Mouse (Mus musculus): ENCODE data around the gene Fbxo42. TPM values are rescaled to one million over a fixed set of nuclear protein-coding genes. Genes with fewer than 3 reads are reported as not detected.

Gene Fbxo42
- polyA plus RNA-seq, 1 experiment from 2014 or later: 15.7 TPM

Other genes with a start within 250 kb of the Fbxo42 start
- gene Padi2, start 241.6 kb upstream of the Fbxo42 start, polyA plus RNA-seq (2014; fragmentation: Nextera tagmentation; extraction: Ambion mirVana): 0.89 and 1.2 TPM in 2 replicates
- gene Sdhb, start 186.7 kb upstream of the Fbxo42 start, polyA plus RNA-seq (2014; fragmentation: Nextera tagmentation; extraction: Ambion mirVana): 1,003 and 1,015 TPM in 2 replicates
- 24.7 and 27.2 TPM in 2 replicates for gene Atp13a2, start 161.0 kb upstream of the Fbxo42 start, polyA plus RNA-seq (2014; fragmentation: Nextera tagmentation; extraction: Ambion mirVana)
- gene Mfap2, start 137.5 kb upstream of the Fbxo42 start, polyA plus RNA-seq (2014; fragmentation: Nextera tagmentation; extraction: Ambion mirVana): 243 and 295 TPM in 2 replicates
- 3.3 and 4.4 TPM in 2 replicates for gene Crocc, start 87.4 kb upstream of the Fbxo42 start, polyA plus RNA-seq (2014; fragmentation: Nextera tagmentation; extraction: Ambion mirVana)
- 33.1 and 34.2 TPM in 2 replicates for gene Necap2, start 69.6 kb upstream of the Fbxo42 start, polyA plus RNA-seq (2014; fragmentation: Nextera tagmentation; extraction: Ambion mirVana)
- gene Spata21, start 59.6 kb upstream of the Fbxo42 start, polyA plus RNA-seq (2014; fragmentation: Nextera tagmentation; extraction: Ambion mirVana): not detected in 2 replicates
- gene Szrd1, start 8.1 kb upstream of the Fbxo42 start, polyA plus RNA-seq (2014; fragmentation: Nextera tagmentation; extraction: Ambion mirVana): 20.8 and 24.0 TPM in 2 replicates
- 1.5 and 1.7 TPM in 2 replicates for gene Rsg1, start 66.0 kb downstream of the Fbxo42 start, polyA plus RNA-seq (2014; fragmentation: Nextera tagmentation; extraction: Ambion mirVana)
- 1.1 and 2.6 TPM in 2 replicates for gene Arhgef19, start 91.6 kb downstream of the Fbxo42 start, polyA plus RNA-seq (2014; fragmentation: Nextera tagmentation; extraction: Ambion mirVana)
- gene Epha2, start 153.3 kb downstream of the Fbxo42 start, polyA plus RNA-seq (2014; fragmentation: Nextera tagmentation; extraction: Ambion mirVana): 1.9 TPM in 2 replicates
- gene Fam131c, start 220.3 kb downstream of the Fbxo42 start, polyA plus RNA-seq (2014; fragmentation: Nextera tagmentation; extraction: Ambion mirVana): 0.88 and 0.92 TPM in 2 replicates